Mouse (Mus musculus) adrenal gland, postnatal 14 days (tissue): ENCODE data around the gene Gm15319. TPM values are rescaled to one million over a fixed set of nuclear protein-coding genes. Genes with fewer than 3 reads are reported as not detected.
"Not testable (repeated sequence)": the region's sequence is repeated elsewhere in the genome, so short reads cannot be mapped to it uniquely, and the experiment has no call there.

Source experiments
- DNase-seq: peaks from one replicate; pipeline ENCODE4 v3.0.0; 2021; ENCODE audit warnings: mixed read lengths
- total RNA-seq: library from RNA; stranded (reverse); gene quantifications from 2 replicates; pipeline ENCODE4 v1.2.3, GENCODE M21; 2021

The Gm15319 gene
- total RNA-seq, 1 experiment from 2014 or later = not detected

DNA sequence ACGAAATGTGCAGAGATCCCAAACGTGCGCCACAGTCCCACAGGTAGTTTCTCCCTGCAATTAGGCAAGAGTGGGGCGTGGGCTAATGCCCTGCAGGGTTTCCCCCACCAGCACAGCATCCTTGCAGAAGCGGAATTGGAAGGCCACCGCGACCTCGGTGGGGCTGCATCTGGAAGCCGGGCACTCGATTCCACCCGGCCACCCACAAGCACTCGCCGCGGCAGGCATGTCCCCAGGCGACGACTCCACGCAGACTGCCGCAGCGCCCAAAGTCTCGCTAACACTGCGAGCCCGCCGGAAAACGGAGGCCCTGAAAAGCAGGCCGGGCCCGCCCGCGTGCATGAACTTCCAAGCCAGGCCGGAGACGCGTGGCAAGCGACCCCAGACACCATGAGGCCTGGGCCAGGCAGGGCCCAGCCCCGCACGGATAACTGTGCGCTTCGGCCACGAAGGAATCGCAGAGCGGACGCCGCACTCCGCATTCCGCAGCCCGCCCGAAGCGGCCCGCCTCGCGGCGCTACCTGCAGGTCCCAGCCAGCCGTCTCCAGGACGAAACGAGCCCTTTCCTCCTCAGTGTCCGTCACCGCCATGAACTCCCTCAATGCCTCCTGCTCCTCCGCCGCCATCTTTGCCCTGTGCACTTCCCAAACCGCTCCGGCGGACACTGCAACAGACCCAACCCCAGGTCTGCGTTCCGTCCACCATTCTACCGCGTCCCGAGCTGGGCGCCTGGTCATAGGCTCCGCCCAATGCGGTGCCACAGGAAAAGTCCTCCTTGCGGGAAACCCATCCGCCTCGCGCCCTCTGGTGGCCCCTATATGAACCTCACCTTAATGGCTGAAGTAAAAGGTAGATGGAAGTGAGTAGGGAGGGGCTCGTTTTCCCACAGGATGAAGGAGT is 66.0 kb downstream of the Gm15319 start:
- DNase-seq = peak; percentile 88

DNA sequence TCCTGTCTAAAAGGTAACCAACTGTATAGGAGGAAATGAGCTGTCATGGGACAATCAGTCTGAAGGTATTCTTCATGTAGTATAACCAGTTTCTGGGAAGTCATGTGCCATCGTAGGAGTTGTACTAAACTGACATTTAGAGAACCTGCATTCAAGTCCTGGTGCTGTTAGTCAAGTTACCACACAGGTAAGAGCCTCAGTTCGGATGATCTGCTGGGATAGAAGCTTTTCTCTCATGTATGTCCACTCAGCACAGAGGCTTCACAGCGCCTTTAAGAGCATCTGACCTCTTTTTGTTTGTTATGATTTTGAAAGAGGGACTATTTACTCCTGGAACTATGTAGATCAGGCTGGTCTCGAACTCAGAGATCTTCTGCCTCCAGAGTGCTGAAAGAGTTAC is 67.1 kb downstream of the Gm15319 start:
- not testable (repeated sequence) for DNase-seq

DNA sequence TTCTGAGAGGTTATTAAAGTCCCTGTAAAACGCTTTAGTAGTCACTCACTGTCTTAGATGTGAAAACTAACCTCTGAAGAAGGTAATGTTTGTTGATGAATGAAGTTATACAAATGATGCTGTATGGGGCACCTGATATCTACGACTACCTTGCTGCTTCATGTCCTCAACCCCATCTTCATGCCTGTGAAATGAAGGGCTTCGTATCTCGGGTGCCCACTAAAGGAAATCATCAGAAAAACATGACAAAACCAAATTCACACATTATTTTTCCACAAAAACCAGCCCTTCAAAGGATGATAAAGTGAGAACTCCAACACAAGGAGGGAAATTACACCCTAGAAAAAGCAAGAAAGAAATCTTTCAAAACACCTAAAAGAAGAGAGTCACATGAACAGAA is 68.2 kb downstream of the Gm15319 start:
- DNase-seq = peak; percentile 2

DNA sequence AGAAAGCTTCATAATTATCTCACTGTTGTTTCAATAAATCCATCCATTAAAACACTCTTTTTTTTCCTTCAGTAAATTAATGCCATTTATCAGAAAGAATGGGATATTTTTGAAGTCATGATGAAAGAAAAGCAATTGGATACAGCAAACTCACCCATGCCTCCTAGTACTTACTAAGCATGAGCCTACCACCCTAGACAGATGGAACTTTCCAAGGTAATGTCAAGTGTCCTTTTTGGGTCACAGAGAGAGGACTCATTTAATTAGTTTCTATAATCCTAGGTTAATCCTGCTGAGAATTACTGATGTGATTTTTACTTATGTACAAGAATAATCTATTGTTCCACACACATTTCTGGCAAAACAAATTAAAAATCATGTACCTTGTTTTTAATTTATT is 69.0 kb downstream of the Gm15319 start:
- DNase-seq = peak; percentile 5

DNA sequence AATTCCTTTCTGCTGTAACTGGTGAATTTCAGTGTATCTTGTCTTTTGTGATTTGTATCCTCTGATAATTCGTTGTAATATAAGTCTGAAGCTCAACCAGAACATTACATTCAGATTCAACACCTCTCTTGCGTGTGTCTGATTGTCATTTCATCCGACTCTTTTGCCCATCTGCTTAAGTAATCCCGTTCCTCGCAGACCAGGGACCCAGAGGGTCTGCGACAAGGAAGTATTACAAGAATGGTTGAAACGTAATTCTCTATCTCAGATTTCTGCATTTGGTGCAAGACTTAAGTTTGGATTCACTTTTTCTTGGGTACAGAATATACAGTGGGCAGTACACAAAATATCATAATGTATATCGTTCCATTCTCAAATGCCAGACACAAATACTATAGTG is 73.0 kb downstream of the Gm15319 start:
- not testable (repeated sequence) for DNase-seq

DNA sequence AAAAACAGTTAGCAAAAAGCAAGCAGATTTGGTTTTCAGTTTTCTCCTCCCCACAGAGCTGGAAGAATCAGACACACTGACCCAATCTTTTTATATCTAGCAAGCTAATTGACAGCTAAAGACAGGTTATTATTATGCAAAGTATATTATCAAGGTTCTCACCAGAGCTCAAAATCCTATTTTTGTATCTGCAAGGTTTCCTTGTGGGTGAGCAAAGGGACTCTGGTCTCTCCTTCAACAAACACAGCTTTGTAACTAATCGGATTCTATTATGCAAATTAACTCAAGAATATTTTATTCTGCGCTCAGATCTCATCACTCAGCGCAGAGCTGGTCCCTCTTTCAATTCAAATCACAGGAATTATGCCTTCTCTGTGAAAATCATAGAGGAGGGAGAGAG is 74.1 kb downstream of the Gm15319 start:
- DNase-seq = not testable (repeated sequence)

DNA sequence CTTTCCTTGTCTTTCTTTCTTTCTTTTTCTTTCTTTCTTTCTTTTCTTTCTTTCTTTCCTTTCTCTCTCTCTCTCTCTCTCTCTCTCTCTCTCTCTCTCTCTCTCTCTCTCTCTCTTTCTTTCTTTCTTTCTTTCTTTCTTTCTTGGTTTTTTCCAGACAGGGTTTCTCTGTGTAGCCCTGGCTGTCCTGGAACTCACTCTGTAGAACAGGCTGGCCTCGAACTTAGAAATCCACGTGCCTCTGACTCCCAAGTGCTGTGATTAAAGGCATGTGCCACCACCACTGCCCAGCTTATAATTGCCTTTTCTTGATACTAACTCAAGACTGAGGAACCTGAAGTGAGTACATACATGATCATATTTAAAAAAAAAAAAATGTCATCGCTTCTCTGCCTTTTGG is 75.3 kb downstream of the Gm15319 start:
- not testable (repeated sequence) for DNase-seq
